ENCODE assay signal across 34 mouse cellular contexts in the genomic region with DNA sequence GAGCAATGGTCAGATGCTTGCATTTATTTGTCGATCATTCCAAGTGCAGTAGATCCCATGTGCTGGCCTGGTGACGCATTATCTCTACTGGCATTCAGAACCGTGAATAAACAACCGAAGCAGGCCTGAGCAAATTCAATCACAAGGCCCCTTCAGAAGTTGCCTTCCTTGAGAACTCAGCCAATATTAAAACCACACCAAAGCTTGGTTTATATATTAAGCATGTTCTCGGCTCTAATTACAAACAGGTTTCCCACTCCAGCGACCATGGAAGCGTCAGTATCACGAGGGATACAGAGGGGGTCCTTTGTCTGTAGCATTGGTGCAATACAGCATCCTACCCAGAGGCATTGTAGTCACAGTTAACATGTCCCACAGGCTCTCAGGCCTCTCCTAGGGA. TPM values are rescaled to one million over a fixed set of nuclear protein-coding genes. Genes with fewer than 3 reads are reported as not detected.
DNase-seq lines count a peak whose midpoint lies in the region; ATAC-seq and TF ChIP-seq lines count a peak whose summit lies in the region.
"Had no signal": no experiment of that assay in that cellular context is flagged by ENCODE, and none has a peak within 500 bp of the region (broad histone marks: within the 10 kb centered on the region; RNA-seq: fewer than 3 reads in every experiment).

No protein-coding gene starts in this region.

- TF ChIP-seq POLR2A in cerebellum, adult 2 months (IDR thresholded peaks at IDR 0.05; ENCODE audit: borderline replicate concordance, insufficient read depth, low read length) = no peak

- no peaks in the 10 kb centered on the region for H3K4me1 ChIP-seq in kidney, embryonic 14.5 days (ENCODE audit: control insufficient read depth, insufficient read depth, low read length)
- H3K4me1 ChIP-seq in embryonic facial prominence, embryonic 13.5 days = peaks cover 18% of the 10 kb centered on the region
- H3K4me1 ChIP-seq in limb, embryonic 10.5 days = peaks cover 41% of the 10 kb centered on the region
- peaks cover 7% of the 10 kb centered on the region; the same call in 1 of the 2 replicates for H3K4me1 ChIP-seq in cerebellum, adult 2 months (ENCODE audit: control insufficient read depth, insufficient read depth, low read length)
- H3K4me1 ChIP-seq in neural tube, embryonic 15.5 days = peaks cover 12% of the 10 kb centered on the region; the same call in 1 of the 2 replicates
- H3K4me1 ChIP-seq: embryonic facial prominence, embryonic 15.5 days; forebrain, embryonic 12.5 days; heart, embryonic 10.5 days; heart, embryonic 13.5 days had no signal

- no peaks in the 10 kb centered on the region for H3K9me3 ChIP-seq in kidney, embryonic 14.5 days (ENCODE audit: control insufficient read depth, low read length)
- H3K9me3 ChIP-seq in embryonic facial prominence, embryonic 13.5 days = no peaks in the 10 kb centered on the region
- no peaks in the 10 kb centered on the region for H3K9me3 ChIP-seq in limb, embryonic 10.5 days (replicated peaks)
- no peaks in the 10 kb centered on the region for H3K9me3 ChIP-seq in neural tube, embryonic 15.5 days (replicated peaks)
- H3K9me3 ChIP-seq: embryonic facial prominence, embryonic 15.5 days; forebrain, embryonic 12.5 days; G1E; heart, embryonic 10.5 days; heart, embryonic 13.5 days had no signal

- DNase-seq in kidney, postnatal 10 days = no peak
- no peak for DNase-seq in limb, embryonic 10.5 days (ENCODE audit: low spot score)
- no peak for DNase-seq in cerebellum, adult 2 months
- DNase-seq in frontal cortex, adult 2 months (ENCODE audit: extremely low spot score in 1 of 2, low spot score in 1 of 2) = no peak
- DNase-seq: adrenal gland, adult 2 months; adrenal gland, postnatal 14 days; B cell, adult 2 months; cerebellum, adult 11 months; cerebellum, adult 8-10 months; cerebellum, postnatal 10 days; cerebellum, postnatal 36 days; embryo, embryonic 11 days; gastrocnemius, postnatal 36 days; heart, adult 2 months; heart, postnatal 14 days; heart, postnatal 4 days had no signal

- H3K27ac ChIP-seq in kidney, embryonic 14.5 days (ENCODE audit: low read depth, low read length) = 0 out of 2 replicates have a peak overlapping the region, but pooled peaks have one; percentile 37
- peak overlapping the region; percentile 57 for H3K27ac ChIP-seq in embryonic facial prominence, embryonic 13.5 days
- H3K27ac ChIP-seq in limb, embryonic 10.5 days = peak overlapping the region; percentile 79
- no peak overlapping the region for H3K27ac ChIP-seq in cerebellum, adult 2 months (ENCODE audit: insufficient read depth, low read length)
- no peak overlapping the region for H3K27ac ChIP-seq in neural tube, embryonic 15.5 days (replicated peaks)
- H3K27ac ChIP-seq: embryonic facial prominence, embryonic 15.5 days; forebrain, embryonic 12.5 days; heart, adult 2 months; heart, embryonic 10.5 days; heart, embryonic 13.5 days; hindbrain, embryonic 14.5 days; hindbrain, postnatal 0 days had no signal

- no peak overlapping the region for H3K4me3 ChIP-seq in kidney, embryonic 14.5 days (ENCODE audit: low read length)
- no peak overlapping the region for H3K4me3 ChIP-seq in embryonic facial prominence, embryonic 13.5 days
- H3K4me3 ChIP-seq in limb, embryonic 10.5 days = no peak overlapping the region
- no peak overlapping the region for H3K4me3 ChIP-seq in cerebellum, adult 2 months (replicated peaks; ENCODE audit: insufficient read depth, low read depth, low read length)
- no peak overlapping the region for H3K4me3 ChIP-seq in neural tube, embryonic 15.5 days (replicated peaks)
- H3K4me3 ChIP-seq: embryonic facial prominence, embryonic 15.5 days; forebrain, embryonic 12.5 days; heart, adult 2 months; heart, embryonic 10.5 days; heart, embryonic 13.5 days had no signal

- no peaks in the 10 kb centered on the region for H3K27me3 ChIP-seq in kidney, embryonic 14.5 days (ENCODE audit: control insufficient read depth, insufficient read depth, low read length)
- no peaks in the 10 kb centered on the region for H3K27me3 ChIP-seq in embryonic facial prominence, embryonic 13.5 days
- no peaks in the 10 kb centered on the region for H3K27me3 ChIP-seq in limb, embryonic 10.5 days (ENCODE audit: low read depth, poor library complexity, severe bottlenecking)
- no peaks in the 10 kb centered on the region; the same call in 1 of the 2 replicates for H3K27me3 ChIP-seq in cerebellum, adult 2 months (ENCODE audit: control insufficient read depth, insufficient read depth, low read length)
- no peaks in the 10 kb centered on the region for H3K27me3 ChIP-seq in neural tube, embryonic 15.5 days (replicated peaks)
- H3K27me3 ChIP-seq: CH12.LX; embryonic facial prominence, embryonic 15.5 days; forebrain, embryonic 12.5 days; heart, embryonic 13.5 days; Patski had no signal

- H3K9ac ChIP-seq in kidney, embryonic 14.5 days (ENCODE audit: low read depth, low read length) = no peak overlapping the region
- H3K9ac ChIP-seq in embryonic facial prominence, embryonic 13.5 days = no peak overlapping the region
- no peak overlapping the region for H3K9ac ChIP-seq in neural tube, embryonic 15.5 days (replicated peaks)
- H3K9ac ChIP-seq: embryonic facial prominence, embryonic 15.5 days; forebrain, embryonic 12.5 days; heart, embryonic 13.5 days; hindbrain, embryonic 14.5 days had no signal

- TF ChIP-seq CTCF in cerebellum, adult 2 months (IDR thresholded peaks at IDR 0.05; ENCODE audit: borderline replicate concordance, insufficient read depth, low read depth, low read length) = no peak

- peaks cover 34% of the 10 kb centered on the region for H3K36me3 ChIP-seq in kidney, embryonic 14.5 days (ENCODE audit: control insufficient read depth, insufficient read depth, low read length)
- H3K36me3 ChIP-seq in embryonic facial prominence, embryonic 13.5 days = peaks cover 58% of the 10 kb centered on the region
- H3K36me3 ChIP-seq in limb, embryonic 10.5 days = peaks cover 96% of the 10 kb centered on the region
- H3K36me3 ChIP-seq in neural tube, embryonic 15.5 days = no peaks in the 10 kb centered on the region
- H3K36me3 ChIP-seq: forebrain, embryonic 12.5 days; G1E had no signal

- WGBS in kidney, embryonic 14.5 days = 68% methylated on average over 8 of the region's 8 CpGs
- WGBS in embryonic facial prominence, embryonic 13.5 days = 25% methylated on average over 8 of the region's 8 CpGs
- WGBS in limb, embryonic 10.5 days = 61% methylated on average over 8 of the region's 8 CpGs
- WGBS in cerebellum, adult 2 months = 74% methylated on average over 8 of the region's 8 CpGs
- 80% methylated on average over 8 of the region's 8 CpGs for WGBS in neural tube, embryonic 15.5 days

- no peak overlapping the region for H3K4me2 ChIP-seq in kidney, embryonic 14.5 days (replicated peaks; ENCODE audit: low read depth, low read length)
- H3K4me2 ChIP-seq in embryonic facial prominence, embryonic 13.5 days = no peak overlapping the region
- no peak overlapping the region for H3K4me2 ChIP-seq in neural tube, embryonic 15.5 days
- H3K4me2 ChIP-seq: embryonic facial prominence, embryonic 15.5 days; forebrain, embryonic 12.5 days; heart, embryonic 13.5 days; hindbrain, embryonic 14.5 days had no signal

- ATAC-seq in kidney, embryonic 14.5 days (ENCODE audit: low FRiP score, low TSS enrichment) = no peak
- ATAC-seq in embryonic facial prominence, embryonic 13.5 days (ENCODE audit: insufficient number of reproducible peaks, insufficient read depth, low FRiP score, low TSS enrichment, low read depth) = no peak
- no peak for ATAC-seq in neural tube, embryonic 15.5 days (ENCODE audit: low FRiP score)
- ATAC-seq: forebrain, embryonic 16.5 days; hindbrain, postnatal 0 days; inflammation-experienced regulatory T-cells, adult 6 months; intestine, embryonic 16.5 days; Patski had no signal

RNA-seq across cellular contexts. Expression of a gene that starts 30.2 kb away (rescaled TPM):
- 11.5 and 11.6 TPM in 2 replicates for polyA plus RNA-seq in kidney, embryonic 14.5 days (2014; fragmentation: Nextera tagmentation; extraction: Ambion mirVana)
- polyA plus RNA-seq in embryonic facial prominence, embryonic 13.5 days (2015; fragmentation: Nextera tagmentation; extraction: Ambion mirVana) = 9.8 and 34.6 TPM in 2 replicates
- 7.9 and 8.0 TPM in 2 replicates for polyA plus RNA-seq in limb, embryonic 10.5 days (2016; fragmentation: Nextera tagmentation; extraction: Ambion mirVana)
- 35.6 and 40.9 TPM in 2 replicates for polyA plus RNA-seq in cerebellum, adult 2 months (2012; rRNA removed)
- 51.1 and 60.7 TPM in 2 replicates for polyA plus RNA-seq in frontal cortex, adult 2 months (2012; rRNA removed)
- polyA plus RNA-seq in neural tube, embryonic 15.5 days (2015; fragmentation: Nextera tagmentation; extraction: Ambion mirVana) = 9.4 and 11.1 TPM in 2 replicates

RNA-seq across cellular contexts. Expression of a gene that starts 32.4 kb away (rescaled TPM):
- 18.2 and 21.1 TPM in 2 replicates for polyA plus RNA-seq in kidney, embryonic 14.5 days (2014; fragmentation: Nextera tagmentation; extraction: Ambion mirVana)
- 21.5 and 22.3 TPM in 2 replicates for polyA plus RNA-seq in embryonic facial prominence, embryonic 13.5 days (2015; fragmentation: Nextera tagmentation; extraction: Ambion mirVana)
- 29.7 and 34.5 TPM in 2 replicates for polyA plus RNA-seq in limb, embryonic 10.5 days (2016; fragmentation: Nextera tagmentation; extraction: Ambion mirVana)
- 0.64 and 0.93 TPM in 2 replicates for polyA plus RNA-seq in cerebellum, adult 2 months (2012; rRNA removed)
- polyA plus RNA-seq in frontal cortex, adult 2 months (2012; rRNA removed) = 1.3 and 1.4 TPM in 2 replicates
- 8.5 and 13.7 TPM in 2 replicates for polyA plus RNA-seq in neural tube, embryonic 15.5 days (2015; fragmentation: Nextera tagmentation; extraction: Ambion mirVana)
- polyA plus RNA-seq: G1E; inflammation-experienced regulatory T-cells, adult 6 months had no signal

RNA-seq across cellular contexts. Expression of a gene that starts 42.7 kb away (rescaled TPM):
- not detected in 2 replicates for polyA plus RNA-seq in kidney, embryonic 14.5 days (2014; fragmentation: Nextera tagmentation; extraction: Ambion mirVana)
- polyA plus RNA-seq in embryonic facial prominence, embryonic 13.5 days (2015; fragmentation: Nextera tagmentation; extraction: Ambion mirVana) = not detected in 2 replicates
- polyA plus RNA-seq in limb, embryonic 10.5 days (2016; fragmentation: Nextera tagmentation; extraction: Ambion mirVana) = not detected in 2 replicates
- not detected in 2 replicates for polyA plus RNA-seq in cerebellum, adult 2 months (2012; rRNA removed)
- not detected in 2 replicates for polyA plus RNA-seq in frontal cortex, adult 2 months (2012; rRNA removed)
- polyA plus RNA-seq in neural tube, embryonic 15.5 days (2015; fragmentation: Nextera tagmentation; extraction: Ambion mirVana) = not detected in 2 replicates
- polyA plus RNA-seq: adrenal gland, adult 2 months; cortical plate, adult 2 months; embryonic facial prominence, embryonic 15.5 days; forebrain, embryonic 12.5 days; forebrain, embryonic 16.5 days; G1E; heart, adult 2 months; heart, embryonic 10.5 days; heart, embryonic 13.5 days; heart, embryonic 16.5 days; hindbrain, embryonic 11.5 days; hindbrain, embryonic 14.5 days; hindbrain, postnatal 0 days; inflammation-experienced regulatory T-cells, adult 6 months; intestine, embryonic 16.5 days; Patski had no signal

Comparison
In these comparisons a context has a peak if more than half of its experiments do, and no peak if none do; other contexts are left out.
1. H3K27ac ChIP-seq: peak in kidney, embryonic 14.5 days (single experiment), embryonic facial prominence, embryonic 13.5 days (single experiment) and limb, embryonic 10.5 days (single experiment); none in cerebellum, adult 2 months (single experiment) and neural tube, embryonic 15.5 days (single experiment).